Mouse (Mus musculus): ENCODE data around the gene Fam84b.

- no peak; the same call in 1 of the 2 replicates for TF ChIP-seq POLR2A (IDR thresholded peaks at IDR 0.05; ENCODE audit: low read depth, low read length)
- no peak for TF ChIP-seq CTCF (IDR thresholded peaks at IDR 0.05; ENCODE audit: extremely low read depth, insufficient read length, insufficient replicate concordance, low read depth, low read length)
Measured at GRCm38 (mm10) chr15:60822803-60823619, 30.6 kb downstream of the Fam84b start.
